Mouse (Mus musculus): Measurements from ENCODE around the gene Mxd3. TPM values are rescaled to one million over a fixed set of nuclear protein-coding genes. Genes with fewer than 3 reads are reported as not detected.

Mxd3 gene
- polyA plus RNA-seq, 1 experiment: 19.0 TPM

DNA sequence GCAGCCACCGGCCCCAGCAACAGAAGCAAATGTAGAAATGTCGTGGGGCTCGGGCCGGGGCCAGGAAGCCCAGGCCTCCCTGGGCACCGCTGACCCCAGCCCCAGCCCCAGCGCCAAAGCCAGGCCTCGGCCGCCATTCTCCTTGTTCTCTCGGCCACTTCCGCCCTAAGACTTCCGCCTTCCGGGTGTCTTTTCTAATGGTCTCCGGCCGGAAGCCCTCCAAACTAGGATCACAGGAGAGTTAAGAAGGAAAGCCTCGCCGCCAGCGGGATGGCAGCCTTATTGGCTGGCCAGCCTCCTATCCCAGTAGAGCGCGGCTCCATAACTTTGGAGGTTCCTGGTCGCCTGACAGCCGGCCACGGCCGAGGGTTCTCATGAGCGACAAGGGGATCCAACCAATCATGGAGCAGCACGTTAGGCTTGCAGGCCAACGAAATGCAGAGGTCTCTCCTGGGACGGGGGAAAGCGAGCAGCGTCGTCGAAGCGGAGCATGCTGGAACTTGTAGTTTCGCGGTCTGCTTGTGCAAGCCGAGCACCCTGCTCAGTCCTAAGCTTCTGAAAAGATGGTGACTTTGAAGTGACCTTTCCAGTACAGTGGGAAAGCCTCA is 32.9 kb upstream of the Mxd3 start, which contains the start of gene Lman2:
Lman2 (minus strand) TSS at position 331 of the 608 bp plus-strand sequence.
- H3K4me1 ChIP-seq (ENCODE audit: control insufficient read depth, insufficient read depth, low read length): peaks cover 9% of the 10 kb centered on the region
- TF ChIP-seq CTCF (IDR thresholded peaks at IDR 0.05; ENCODE audit: borderline replicate concordance, insufficient read depth, low read length): no peak
- TF ChIP-seq POLR2A (IDR thresholded peaks at IDR 0.05; ENCODE audit: low read depth, low read length): peak; percentile 60
- H3K4me3 ChIP-seq (ENCODE audit: insufficient read depth, low read length): peak within 1 kb of the TSS; percentile 99

GRCm38 (mm10) chr13:55361974-55362452 is 32.4 kb upstream of the Mxd3 start:
- Histone ChIP-seq H3K27ac (ENCODE audit: insufficient read depth, low read length) (peak overlapping the region; percentile 65), H3K4me1 (ENCODE audit: control insufficient read depth, insufficient read depth, low read length) (peaks cover 9% of the 10 kb centered on the region), H3K4me3 (ENCODE audit: insufficient read depth, low read length) (peak overlapping the region; percentile 99)
- TF ChIP-seq CTCF (IDR thresholded peaks at IDR 0.05; ENCODE audit: borderline replicate concordance, insufficient read depth, low read length) (no peak), POLR2A (IDR thresholded peaks at IDR 0.05; ENCODE audit: low read depth, low read length) (no peak)

More for the DNA sequence above, 32.9 kb upstream of the Mxd3 start, which contains the start of gene Lman2:
- peak within 1 kb of the TSS; percentile 65 for H3K27ac ChIP-seq (ENCODE audit: insufficient read depth, low read length)

- no peak overlapping the region for H3K27ac ChIP-seq (ENCODE audit: insufficient read depth, low read length)
- no peak for TF ChIP-seq CTCF (IDR thresholded peaks at IDR 0.05; ENCODE audit: borderline replicate concordance, insufficient read depth, low read length)
- no peak for TF ChIP-seq POLR2A (IDR thresholded peaks at IDR 0.05; ENCODE audit: low read depth, low read length)
- H3K4me1 ChIP-seq (ENCODE audit: control insufficient read depth, insufficient read depth, low read length): peaks cover 9% of the 10 kb centered on the region
- peak overlapping the region; percentile 99 for H3K4me3 ChIP-seq (ENCODE audit: insufficient read depth, low read length)
Observed at GRCm38 (mm10) chr13:55361145-55361544, 31.5 kb upstream of the Mxd3 start.

DNA sequence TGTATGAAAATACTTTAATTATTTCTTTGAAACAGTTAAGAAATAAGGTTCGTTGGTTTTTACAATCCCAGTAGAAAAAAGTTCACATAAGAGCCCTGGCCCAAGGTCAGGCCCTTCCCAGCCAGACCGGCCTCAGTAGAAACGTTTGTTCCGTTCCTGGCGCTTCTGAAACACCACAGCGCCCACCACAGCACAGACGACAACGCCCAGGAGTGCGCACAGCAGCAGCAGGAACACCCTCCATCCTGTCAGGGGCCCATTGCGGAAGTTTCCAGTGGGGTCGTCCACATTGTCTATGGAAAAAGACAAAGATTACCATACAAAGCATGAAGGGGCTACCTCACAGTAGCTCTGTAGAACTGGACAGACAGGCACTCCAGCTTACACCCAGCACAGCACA is 17.1 kb upstream of the Mxd3 start:
- Histone ChIP-seq H3K27ac (ENCODE audit: insufficient read depth, low read length) (no peak overlapping the region), H3K4me1 (ENCODE audit: control insufficient read depth, insufficient read depth, low read length) (no peaks in the 10 kb centered on the region), H3K4me3 (ENCODE audit: insufficient read depth, low read length) (no peak overlapping the region)
- TF ChIP-seq POLR2A (IDR thresholded peaks at IDR 0.05; ENCODE audit: low read depth, low read length) (no peak), CTCF (IDR thresholded peaks at IDR 0.05; ENCODE audit: borderline replicate concordance, insufficient read depth, low read length) (no peak)

- no peak overlapping the region for H3K4me3 ChIP-seq (ENCODE audit: insufficient read depth, low read length)
- no peak for TF ChIP-seq CTCF (IDR thresholded peaks at IDR 0.05; ENCODE audit: borderline replicate concordance, insufficient read depth, low read length)
- TF ChIP-seq POLR2A (IDR thresholded peaks at IDR 0.05; ENCODE audit: low read depth, low read length): no peak
- peaks cover 1% of the 10 kb centered on the region; the same call in 1 of the 2 replicates for H3K4me1 ChIP-seq (ENCODE audit: control insufficient read depth, insufficient read depth, low read length)
- H3K27ac ChIP-seq (ENCODE audit: insufficient read depth, low read length): no peak overlapping the region
Observed at GRCm38 (mm10) chr13:55344286-55344685, 14.7 kb upstream of the Mxd3 start.

DNA sequence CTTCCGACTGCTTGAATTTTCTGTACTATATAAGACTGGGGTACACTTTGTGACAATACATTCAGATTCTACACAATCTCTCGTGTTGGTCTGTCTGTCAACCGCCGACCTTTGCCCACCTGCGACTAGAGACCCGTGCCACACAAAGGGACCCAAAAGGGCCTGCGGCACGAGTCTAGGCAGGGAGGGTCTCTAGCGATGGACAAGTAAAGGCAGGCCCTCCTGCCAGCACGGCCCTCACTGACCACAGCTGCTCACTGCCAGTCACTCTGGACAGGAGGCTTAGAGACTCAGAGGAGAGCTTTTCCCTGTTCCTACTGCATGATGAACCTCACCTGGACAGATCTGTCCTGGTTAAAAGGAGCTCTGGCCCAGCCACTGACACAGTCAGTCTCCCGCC is 12.8 kb upstream of the Mxd3 start:
- Histone ChIP-seq H3K27ac (ENCODE audit: insufficient read depth, low read length) (no peak overlapping the region), H3K4me3 (ENCODE audit: insufficient read depth, low read length) (no peak overlapping the region), H3K4me1 (ENCODE audit: control insufficient read depth, insufficient read depth, low read length) (peaks cover 2% of the 10 kb centered on the region; the same call in 1 of the 2 replicates)
- TF ChIP-seq CTCF (IDR thresholded peaks at IDR 0.05; ENCODE audit: borderline replicate concordance, insufficient read depth, low read length) (no peak), POLR2A (IDR thresholded peaks at IDR 0.05; ENCODE audit: low read depth, low read length) (no peak)

GRCm38 (mm10) chr13:55339259-55339658 is 9.6 kb upstream of the Mxd3 start:
- Histone ChIP-seq H3K4me1 (ENCODE audit: control insufficient read depth, insufficient read depth, low read length) (peaks cover 2% of the 10 kb centered on the region; the same call in 1 of the 2 replicates), H3K27ac (ENCODE audit: insufficient read depth, low read length) (no peak overlapping the region)

GRCm38 (mm10) chr13:55338131-55339054 is 8.8 kb upstream of the Mxd3 start:
- Histone ChIP-seq H3K4me1 (ENCODE audit: control insufficient read depth, insufficient read depth, low read length) (peaks cover 2% of the 10 kb centered on the region; the same call in 1 of the 2 replicates), H3K27ac (ENCODE audit: insufficient read depth, low read length) (no peak overlapping the region)
- TF ChIP-seq CTCF (IDR thresholded peaks at IDR 0.05; ENCODE audit: borderline replicate concordance, insufficient read depth, low read length): no peak
- no peak for TF ChIP-seq POLR2A (IDR thresholded peaks at IDR 0.05; ENCODE audit: low read depth, low read length)

More at GRCm38 (mm10) chr13:55339259-55339658, 9.6 kb upstream of the Mxd3 start:
- H3K4me3 ChIP-seq (ENCODE audit: insufficient read depth, low read length): no peak overlapping the region
- TF ChIP-seq CTCF (IDR thresholded peaks at IDR 0.05; ENCODE audit: borderline replicate concordance, insufficient read depth, low read length) (no peak), POLR2A (IDR thresholded peaks at IDR 0.05; ENCODE audit: low read depth, low read length) (no peak)

GRCm38 (mm10) chr13:55337341-55337975 is 7.8 kb upstream of the Mxd3 start:
- Histone ChIP-seq H3K27ac (ENCODE audit: insufficient read depth, low read length) (no peak overlapping the region), H3K4me1 (ENCODE audit: control insufficient read depth, insufficient read depth, low read length) (peaks cover 2% of the 10 kb centered on the region; the same call in 1 of the 2 replicates), H3K4me3 (ENCODE audit: insufficient read depth, low read length) (no peak overlapping the region)
- TF ChIP-seq POLR2A (IDR thresholded peaks at IDR 0.05; ENCODE audit: low read depth, low read length) (no peak), CTCF (IDR thresholded peaks at IDR 0.05; ENCODE audit: borderline replicate concordance, insufficient read depth, low read length) (no peak)

More at GRCm38 (mm10) chr13:55338131-55339054, 8.8 kb upstream of the Mxd3 start:
- H3K4me3 ChIP-seq (ENCODE audit: insufficient read depth, low read length): no peak overlapping the region

Data from embryonic fibroblast, embryonic 13.5 days (primary cell).